Mouse (Mus musculus) regulatory T cell (primary cell): ENCODE measurements at regions not wholly inside any gene's neighbourhood (a gene's known extent, or its start where the extent isn't known, plus 50 kb on each side); places are given as distances from the start of the nearest gene placed in this dataset.
"Not testable (repeated sequence)": the region's sequence is repeated elsewhere in the genome, so short reads cannot be mapped to it uniquely, and the experiment has no call there.

Experiments used
- in situ Hi-C: fragments of 300-600 bp; cut with MboI, MseI; formaldehyde crosslinking; loops from one replicate; pipeline ENCODE4 v1.15.1; 2025; ENCODE audit warnings: high pct_unique_total_duplicates

DNA sequence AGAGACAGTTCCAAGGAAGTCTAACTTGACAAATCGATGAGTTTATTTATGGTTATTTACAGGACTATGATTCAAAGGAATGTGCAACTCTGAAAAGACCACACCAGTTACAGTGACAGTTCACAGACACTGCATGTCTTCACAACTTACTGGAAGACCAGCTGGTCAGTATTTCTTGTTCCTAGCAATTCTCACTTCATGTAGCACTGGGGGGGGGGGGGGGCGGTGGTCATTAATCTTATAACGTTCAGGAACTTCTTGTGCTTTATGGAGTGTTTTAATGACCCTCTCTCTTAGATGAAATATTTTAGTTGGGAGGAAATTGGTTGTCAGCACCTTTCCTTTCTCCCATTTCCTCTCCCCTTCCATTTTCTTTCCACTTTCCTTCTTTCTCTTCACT lies 1752.1 kb upstream of the Cntnap5a start:
- in situ Hi-C loops = no loop called here

DNA sequence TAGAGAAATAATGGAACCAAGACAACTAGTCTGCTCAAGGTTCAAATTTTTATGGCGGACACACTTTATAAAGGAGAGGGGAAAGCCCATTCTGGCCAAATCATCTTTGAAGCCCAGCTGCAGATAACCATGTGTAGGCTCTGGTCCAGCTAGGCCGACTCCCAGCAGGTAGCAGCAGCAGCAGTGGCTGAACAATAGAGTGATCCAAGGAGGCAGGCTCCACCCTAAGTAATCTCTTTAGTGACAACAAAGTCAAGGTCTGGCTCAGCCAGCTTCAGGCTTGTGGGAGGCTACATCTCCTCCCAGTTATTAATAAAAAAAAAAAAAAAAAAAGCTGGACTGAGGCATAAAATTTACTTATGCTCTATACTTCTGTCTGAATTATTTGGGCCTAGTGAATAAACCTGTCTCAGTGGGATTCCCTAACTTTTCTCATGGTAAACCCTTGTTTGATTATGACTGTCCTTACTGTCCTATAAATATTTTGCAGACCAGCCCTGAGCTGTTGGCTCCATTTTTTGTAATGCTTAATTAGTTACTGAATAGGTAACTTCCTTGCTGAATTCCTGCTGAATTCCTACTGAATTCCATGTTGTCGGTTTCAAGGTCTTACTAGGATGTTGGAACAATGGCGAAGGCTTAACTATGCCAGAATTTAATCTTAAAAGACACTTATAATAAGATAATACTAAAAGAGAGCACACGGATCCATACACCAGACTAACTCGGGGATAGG lies 1726.4 kb upstream of the Cntnap5a start:
- in situ Hi-C loops = no loop called here

DNA sequence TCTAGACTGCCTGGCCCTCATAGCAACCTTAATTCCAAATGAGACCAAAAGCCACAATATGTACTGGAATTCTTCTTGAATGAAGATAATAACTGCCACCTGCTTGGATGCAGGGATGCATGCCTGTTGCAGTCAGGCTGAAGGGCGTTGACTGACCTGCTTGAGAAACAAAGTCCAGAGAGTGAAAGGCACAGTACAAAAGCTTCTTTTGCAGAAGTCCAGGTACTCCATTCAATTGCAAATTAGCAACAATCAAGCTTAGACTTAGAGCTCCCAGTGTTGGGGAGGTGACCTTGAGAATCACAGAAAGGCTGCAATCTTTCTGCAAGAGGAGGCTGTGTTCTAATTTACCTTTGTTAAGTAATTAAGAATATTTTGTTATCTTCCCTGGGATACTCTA lies 1725.3 kb upstream of the Cntnap5a start:
- in situ Hi-C loops = not testable (repeated sequence)

DNA sequence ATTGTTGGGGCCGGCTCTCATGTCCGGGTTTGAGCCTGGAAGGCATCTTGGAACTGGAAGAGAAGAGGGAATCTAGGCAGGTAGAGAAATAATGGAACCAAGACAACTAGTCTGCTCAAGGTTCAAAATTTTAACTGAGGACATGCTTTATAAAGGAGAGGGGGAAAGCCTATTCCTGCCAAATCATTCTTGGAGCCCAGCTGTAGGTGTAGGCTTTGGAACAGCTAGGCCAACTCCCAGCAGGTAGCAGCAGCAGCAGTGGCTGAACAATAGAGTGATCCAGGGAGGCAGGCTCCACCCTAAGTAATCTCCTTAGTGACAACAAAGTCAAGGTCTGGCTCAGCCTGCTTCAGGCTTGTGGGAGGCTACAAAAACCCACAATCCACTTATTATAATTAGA lies 1720.6 kb upstream of the Cntnap5a start:
- in situ Hi-C loops = not testable (repeated sequence)

DNA sequence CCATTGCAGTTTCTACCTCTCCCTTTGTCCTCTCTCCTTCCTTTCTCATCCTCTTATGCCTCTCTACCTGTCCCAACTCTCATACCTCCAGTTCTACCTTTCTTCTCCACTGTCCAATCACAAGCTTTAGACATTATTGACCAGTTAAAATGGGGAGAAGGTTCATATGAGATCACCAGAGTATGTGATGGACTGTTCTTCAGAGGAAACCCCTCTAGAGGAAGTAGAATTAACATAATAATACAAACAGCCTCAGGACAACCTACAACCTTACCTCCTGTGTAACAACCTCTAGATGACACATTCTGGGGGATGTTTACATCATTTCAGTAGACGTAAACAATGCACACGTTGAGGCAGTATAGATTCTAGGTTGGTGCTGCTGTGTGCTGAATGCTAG lies 1720.1 kb upstream of the Cntnap5a start:
- in situ Hi-C loops = no loop called here

DNA sequence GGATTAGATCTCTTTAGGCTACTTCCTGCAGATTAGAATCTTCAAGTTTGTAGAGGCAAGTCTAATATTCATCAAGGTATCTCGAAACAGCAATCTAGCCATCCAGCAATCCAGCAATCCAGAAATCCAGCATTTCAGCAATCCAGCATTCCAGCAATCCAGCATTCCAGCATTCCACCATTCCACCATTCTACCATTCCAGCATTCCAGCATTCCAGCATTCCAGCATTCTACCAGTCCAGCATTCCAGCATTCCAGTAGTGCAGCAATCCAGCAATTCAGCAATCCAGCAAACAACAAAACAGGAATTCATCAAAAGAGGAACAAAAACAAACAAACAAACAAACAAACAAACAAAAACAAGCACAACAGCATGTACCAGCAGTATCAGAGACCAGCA lies 1713.9 kb upstream of the Cntnap5a start:
- in situ Hi-C loops = no loop called here

DNA sequence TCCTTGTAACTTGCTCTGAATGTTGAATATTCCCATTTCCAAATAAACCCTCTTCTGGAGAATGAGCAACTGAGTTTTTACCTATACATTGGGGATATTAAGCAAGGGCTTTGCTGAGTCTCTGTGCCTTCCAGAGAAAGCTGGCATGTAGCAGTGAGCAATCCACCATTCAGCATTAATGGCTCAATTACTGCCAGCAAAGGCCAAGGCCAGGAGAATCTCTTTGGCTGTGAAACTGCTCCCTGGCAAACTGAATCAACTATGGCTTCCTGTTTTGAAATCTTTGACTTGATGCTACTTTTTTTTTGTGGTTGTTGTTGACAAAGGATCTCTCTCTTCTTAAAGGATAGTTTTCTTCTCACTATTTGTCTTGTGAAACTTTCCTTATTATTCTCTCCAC lies 1704.4 kb upstream of the Cntnap5a start:
- in situ Hi-C loops = loop anchor here (10.0 kb wide), 1 partner anchor 895 kb away; no protein-coding TSS in a partner anchor

DNA sequence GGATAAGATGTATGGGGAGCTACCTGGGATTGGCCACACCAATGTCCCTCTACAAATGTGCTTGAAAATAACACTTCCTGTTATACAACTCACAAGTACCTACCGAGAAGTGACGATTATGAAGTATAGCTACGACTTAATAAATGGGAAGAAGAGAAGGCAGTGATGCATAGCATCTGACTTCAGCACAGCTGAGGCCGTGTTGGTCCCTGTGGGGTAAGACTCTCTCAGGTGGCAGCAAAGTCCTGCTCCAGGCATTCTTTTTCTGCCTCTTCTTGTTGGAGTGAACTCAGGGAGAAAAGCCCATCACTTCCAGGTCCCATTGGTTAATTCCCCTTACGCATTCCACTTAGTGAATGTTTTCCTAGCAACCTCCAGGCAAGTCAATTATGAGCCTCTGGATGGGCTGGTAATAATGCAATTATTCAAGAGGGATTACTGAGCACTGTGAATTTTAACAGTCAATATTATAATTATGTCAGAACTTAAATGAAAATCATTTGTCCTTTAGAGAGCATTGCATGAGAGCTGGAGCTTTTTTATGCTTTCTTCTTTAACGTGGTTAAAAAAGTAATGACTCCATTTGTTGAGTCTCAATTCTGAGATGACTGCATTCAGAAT lies 1694.8 kb upstream of the Cntnap5a start:
- in situ Hi-C loops = loop anchor here (10.0 kb wide), 1 partner anchor 885 kb away; no protein-coding TSS in a partner anchor

DNA sequence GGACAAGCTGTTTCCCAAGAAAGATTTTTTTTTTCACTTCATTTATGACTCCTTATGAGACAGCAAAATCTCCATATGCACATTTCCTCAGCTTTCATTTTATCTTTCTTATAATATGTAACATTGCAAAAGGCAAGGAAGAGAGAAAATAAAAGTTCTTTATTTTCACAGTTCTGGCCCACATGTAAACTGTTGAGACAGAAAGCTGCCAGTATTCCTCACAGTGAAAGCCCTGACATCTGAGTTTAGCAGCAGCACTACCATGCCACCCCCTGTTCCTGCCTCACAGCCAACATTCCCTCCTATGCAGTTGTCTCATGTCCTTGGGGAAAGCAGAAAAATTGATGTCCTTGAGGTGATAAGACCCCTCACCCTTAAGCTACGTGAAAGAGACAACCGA lies 1692.1 kb upstream of the Cntnap5a start:
- in situ Hi-C loops = no loop called here

DNA sequence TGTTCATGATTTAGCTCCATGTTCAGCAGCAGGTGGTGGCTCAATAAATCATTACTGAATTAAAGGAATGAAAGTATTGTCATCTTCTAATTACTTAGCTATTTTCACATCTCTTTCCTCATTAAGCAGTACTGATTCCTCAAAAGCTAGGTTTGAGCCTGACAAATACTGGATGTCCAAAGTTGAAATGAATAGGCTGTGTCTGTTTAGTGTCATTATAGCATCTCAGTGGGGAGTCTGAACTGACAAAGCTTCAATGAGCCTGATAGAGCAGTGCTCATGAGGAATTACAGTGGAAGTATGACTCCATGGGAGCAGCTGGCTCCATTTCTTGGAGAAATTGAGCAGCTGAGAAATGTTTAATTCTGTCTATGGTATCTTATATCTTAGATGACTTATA lies 1646.7 kb upstream of the Cntnap5a start:
- in situ Hi-C loops = no loop called here

DNA sequence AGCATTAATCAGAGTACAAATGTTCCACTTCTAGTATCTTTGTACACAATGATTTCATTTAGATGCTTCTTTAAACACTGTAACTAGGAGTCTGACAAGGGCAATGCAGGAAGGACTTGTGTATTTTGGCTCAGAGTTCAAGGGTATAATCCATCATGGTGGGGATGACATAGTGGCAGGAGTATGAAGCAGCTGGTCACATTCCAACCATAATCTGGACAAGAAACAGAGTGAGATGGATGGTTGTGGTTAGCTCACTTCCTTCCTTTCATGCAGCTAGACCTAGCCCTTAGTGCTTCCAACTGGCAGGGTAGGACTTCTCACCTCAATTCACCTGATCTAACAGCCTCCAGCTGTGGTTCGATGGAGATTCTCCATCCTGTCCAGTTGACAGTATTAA lies 1645.2 kb upstream of the Cntnap5a start:
- in situ Hi-C loops = no loop called here

DNA sequence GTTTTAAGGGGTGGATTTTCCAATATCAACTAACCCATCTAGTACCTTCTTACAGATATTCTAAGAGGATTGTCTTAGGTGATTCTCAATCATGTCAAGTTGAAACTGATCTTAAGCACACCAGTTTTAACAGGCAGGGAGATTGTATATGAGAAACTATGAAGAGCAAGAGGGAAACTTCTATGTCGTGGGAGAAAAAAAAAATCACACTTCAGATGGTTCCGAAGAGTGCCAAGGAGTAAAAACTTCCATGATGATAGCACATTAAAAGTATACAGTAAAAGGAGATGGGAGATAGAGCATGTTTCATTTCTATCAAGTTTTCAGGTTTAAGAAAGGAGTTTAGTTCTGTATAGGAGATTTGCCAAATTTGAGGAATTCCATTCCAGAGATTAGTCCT lies 1621.5 kb upstream of the Cntnap5a start:
- in situ Hi-C loops = no loop called here

DNA sequence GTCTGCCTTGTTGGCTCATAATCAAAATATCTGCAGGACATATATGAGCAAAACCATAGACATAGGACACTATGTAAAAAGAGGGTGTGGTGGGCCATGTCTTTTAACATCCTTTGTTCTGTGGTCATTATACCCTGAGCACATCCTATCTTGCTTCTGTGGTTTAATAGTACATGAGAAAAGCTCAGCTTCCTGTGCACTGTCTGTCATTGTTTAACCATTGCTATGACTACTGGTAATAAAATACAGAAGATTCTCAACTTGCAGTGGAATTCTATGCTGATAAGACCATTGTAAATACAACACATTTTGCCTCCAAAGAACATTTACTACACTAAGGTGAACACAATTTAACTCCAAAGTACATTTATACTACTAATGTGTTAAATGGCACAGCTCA lies 1610.0 kb upstream of the Cntnap5a start:
- in situ Hi-C loops = no loop called here
